Mouse (Mus musculus) ES-CJ7 (cell line): ENCODE measurements at regions not wholly inside any gene's neighbourhood (a gene's known extent, or its start where the extent isn't known, plus 50 kb on each side); places are given as distances from the start of the nearest gene placed in this dataset.

Source experiments
- DNase-seq: peaks from one replicate; pipeline ENCODE4 v3.0.0; 2011; ENCODE audit warnings: low read depth, low spot score

DNA sequence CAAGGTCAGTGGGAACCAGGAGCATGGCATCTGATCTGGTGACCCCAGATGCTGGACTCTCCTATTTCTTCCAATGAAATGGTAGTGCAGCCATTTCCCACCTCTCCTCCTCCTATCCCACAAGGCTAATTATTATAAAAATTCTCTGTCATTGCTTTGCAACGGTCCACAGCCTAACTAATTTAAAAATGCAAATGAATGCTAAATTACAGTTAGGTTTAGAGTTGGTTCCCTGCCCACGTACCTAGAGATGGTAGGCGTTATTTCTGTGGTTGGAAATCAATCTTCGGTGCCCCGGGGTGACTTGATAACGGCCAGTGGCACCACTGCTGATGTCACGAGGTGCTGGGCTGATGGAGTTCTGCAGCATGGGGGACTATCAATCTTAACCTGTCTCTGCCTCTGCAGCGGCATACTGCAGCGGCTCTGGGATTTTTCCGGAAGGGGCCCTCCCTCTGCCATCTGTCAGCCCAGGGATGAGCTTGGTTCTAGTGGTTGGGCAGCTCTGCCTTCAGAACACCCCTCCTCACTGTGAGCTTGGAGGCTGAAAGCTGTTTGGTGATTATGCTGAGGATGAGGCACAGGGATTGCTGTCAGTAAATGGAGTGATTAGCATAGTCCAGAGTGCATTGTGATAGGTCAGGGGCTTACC, 66.5 kb downstream of the Nmur2 start:
- no peak for DNase-seq

GRCm38 (mm10) chr11:55966580-55966979, 74.2 kb downstream of the Nmur2 start:
- DNase-seq = no peak

DNA sequence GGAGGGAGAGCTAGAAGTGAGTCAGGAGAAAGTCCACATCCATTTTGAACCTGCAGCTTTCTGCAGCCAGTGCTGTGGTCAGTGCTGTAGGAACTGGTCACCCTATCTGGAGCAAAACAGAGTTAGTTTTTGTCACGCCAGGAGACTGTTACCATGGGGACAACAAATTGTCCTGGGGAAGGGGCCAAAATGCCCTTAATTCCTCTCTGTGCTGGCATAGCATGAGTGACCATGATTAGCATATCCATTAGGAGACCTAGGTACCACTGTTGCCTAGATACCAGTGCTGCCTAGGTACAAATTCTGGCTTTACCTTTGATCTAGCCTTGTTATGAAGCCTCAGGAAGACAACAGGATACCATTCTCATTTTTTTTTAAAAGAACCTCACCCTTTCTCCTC, 82.4 kb downstream of the Nmur2 start:
- DNase-seq = peak; percentile 32

DNA sequence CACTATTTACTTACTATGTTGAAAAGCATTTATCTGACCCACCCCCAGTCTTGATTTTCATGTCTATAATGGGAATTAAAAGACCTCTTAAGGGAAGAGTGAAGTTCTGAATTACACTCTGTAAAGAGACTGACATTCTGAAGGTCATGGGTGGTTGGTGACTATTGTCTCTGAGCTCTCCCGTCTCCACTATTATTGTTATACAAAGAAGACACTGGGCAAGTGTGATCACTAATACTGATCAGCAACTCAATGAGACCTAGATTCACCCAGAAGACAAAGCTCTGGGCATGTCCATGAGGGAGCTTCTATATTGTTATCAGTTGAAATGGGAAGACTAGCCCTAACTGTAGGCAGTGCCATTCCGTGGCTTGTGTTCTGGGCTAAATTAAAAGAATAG, 83.5 kb downstream of the Nmur2 start:
- peak; percentile 89 for DNase-seq

GRCm38 (mm10) chr11:55953696-55954095, 87.1 kb downstream of the Nmur2 start:
- DNase-seq = peak; percentile 39

GRCm38 (mm10) chr11:55949596-55949995, 91.2 kb downstream of the Nmur2 start:
- peak; percentile 37 for DNase-seq

DNA sequence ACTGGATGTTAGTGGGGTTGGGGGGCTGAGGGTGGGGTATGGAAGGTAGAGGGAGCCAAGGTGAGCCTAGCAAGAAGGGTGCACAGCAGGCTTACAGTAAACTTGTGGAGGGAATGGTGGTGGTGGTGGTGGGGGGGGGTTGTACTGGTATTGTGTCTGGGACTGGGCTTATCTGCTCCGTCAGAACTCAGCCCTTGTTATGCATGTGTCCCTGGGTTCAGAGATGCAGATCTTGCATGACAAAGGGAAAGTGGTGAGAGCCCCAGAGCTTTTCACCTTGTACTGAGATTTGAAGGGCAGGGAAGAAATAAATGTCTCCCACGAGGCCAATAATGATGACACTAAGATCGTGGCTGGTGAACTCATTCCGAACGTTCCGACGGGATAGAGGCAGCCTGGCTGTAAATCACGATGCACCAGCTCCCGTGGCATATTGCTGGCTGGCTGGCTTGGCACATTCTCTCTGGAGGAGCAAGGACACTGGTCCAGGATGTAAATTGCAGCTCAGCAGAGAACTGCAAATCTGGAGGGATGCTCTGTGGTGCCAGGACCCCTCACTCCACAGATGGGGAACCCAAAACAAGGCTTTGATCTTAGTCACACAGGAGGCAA, 94.1 kb downstream of the Nmur2 start:
- peak; percentile 93 for DNase-seq

GRCm38 (mm10) chr11:55946028-55946427, 94.8 kb downstream of the Nmur2 start:
- no peak for DNase-seq

DNA sequence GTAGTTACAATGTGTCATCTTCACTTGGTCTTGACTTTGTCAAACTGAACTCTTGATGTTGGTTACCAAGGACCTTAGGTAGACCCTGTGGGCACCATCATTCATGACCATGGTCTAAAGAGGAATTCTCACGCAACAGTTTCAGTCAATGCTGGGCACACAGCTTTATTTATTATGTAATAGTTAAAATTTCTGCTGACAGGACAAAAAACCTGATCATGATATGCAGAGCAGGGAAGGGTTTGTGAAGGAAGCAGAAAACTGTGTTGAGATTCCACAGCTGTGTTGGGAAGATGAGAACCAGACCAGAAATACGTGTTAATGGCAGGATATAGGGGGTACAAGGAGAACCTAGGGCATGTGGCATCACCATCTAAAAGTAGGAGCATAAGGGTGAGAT, 100.8 kb downstream of the Nmur2 start:
- no peak for DNase-seq

- no peak for DNase-seq
Observed at GRCm38 (mm10) chr11:55926366-55926765, 114.4 kb downstream of the Nmur2 start.

- no peak for DNase-seq
Observed at GRCm38 (mm10) chr11:55919066-55919465, 121.7 kb downstream of the Nmur2 start.

- DNase-seq = no peak
Observed at GRCm38 (mm10) chr11:55918411-55918810, 122.4 kb downstream of the Nmur2 start.

DNA sequence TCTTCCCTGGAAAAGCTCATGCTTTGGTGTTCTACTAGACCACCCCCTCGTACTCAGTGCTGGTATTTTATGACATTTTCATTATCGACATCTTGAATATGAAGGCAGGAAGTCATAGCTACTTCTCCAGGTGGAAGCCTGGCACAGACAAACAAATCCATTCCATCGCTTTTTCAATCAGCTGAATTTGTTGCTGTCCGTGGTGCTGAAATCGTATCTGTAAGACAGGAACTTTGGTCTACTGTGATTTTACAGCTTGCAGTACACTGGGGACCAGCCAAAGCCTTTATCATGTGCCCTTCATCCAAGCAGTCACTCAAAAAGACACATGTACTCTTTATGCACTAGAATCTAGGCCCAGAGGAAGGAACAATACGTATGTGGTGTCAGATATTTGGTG, 143.3 kb downstream of the Nmur2 start:
- DNase-seq = peak; percentile 63

DNA sequence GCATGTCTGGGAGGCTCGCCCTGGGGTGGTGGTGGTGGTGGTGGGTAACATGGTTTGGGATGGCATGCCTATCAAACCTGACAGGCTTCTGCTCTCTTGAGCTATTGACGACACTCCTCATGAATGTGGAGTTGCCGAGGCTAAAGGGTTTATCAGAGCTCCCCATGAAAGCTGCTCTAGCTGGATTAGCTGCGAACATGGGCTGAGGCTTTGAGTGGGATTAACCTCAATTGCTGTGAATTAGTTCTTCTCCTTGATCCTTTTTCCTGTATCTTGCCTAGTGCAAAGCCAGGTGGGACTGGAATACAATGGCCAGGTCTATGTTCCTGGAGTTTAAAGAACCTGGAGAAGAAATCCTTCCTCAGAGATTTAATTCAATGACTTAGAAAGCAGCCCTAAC, 150.6 kb downstream of the Nmur2 start:
- no peak for DNase-seq

- DNase-seq = no peak
Observed at GRCm38 (mm10) chr11:55878631-55879030, 162.2 kb downstream of the Nmur2 start.

DNA sequence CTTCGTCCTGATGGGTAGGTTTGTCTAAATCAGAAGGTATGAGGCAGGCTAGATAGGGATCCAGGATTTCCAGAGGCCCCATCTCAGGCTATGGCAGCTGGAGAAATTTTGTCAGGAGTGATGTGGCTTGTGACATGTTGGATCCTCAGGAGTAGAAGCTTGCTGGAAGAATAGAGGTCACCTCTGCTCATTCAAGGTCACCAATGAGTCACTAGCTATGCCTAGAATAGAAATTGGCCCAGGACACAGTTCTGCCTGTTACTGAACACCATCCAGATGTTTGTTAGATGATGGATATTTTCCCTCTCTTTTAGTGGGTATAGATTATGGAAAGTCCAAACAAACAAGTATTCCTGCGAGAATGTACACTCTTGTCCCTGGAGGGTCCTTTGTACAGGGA, 173.7 kb downstream of the Nmur2 start:
- no peak for DNase-seq

DNA sequence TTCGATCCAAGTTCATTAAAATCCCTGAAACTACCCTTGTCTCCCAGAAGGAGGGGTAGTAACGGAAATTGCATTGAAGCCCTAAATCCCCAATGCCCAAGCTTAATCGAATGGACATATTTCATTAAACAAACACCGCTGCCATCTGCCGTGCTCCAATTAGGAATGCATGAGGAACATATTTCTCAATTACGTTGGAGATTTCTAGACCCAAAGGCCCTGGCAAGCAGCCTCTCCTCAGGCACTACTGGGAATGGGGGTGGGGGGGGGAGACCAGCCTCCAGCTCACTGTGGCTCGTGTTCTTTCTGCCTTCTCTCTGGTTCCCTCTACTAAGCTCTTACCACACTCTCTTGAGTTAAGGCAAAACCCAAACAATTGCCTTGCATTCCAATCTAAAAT, 181.6 kb downstream of the Nmur2 start:
- no peak for DNase-seq

GRCm38 (mm10) chr11:55820479-55820878, 212.5 kb upstream of the Glra1 start:
- peak; percentile 72 for DNase-seq

DNA sequence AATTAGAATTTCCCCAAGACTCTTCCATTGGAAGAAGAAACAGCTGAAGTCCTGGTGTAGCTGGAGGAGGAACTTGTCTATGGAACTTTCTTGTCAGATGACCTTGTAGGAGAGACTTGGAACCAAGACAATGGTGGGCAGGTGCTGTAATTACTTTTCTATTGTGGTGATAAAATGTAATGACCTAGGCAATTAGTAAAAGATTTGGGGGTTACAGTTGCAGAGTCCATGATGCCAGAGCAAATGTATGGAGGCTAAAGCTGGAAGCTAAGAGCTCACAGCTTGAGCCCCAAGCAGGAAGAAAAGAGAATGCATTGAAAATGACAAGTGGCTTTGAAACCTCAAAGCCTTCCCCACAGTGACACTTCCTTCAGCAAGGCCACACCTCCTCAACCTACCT, 208.6 kb upstream of the Glra1 start:
- peak; percentile 77 for DNase-seq

DNA sequence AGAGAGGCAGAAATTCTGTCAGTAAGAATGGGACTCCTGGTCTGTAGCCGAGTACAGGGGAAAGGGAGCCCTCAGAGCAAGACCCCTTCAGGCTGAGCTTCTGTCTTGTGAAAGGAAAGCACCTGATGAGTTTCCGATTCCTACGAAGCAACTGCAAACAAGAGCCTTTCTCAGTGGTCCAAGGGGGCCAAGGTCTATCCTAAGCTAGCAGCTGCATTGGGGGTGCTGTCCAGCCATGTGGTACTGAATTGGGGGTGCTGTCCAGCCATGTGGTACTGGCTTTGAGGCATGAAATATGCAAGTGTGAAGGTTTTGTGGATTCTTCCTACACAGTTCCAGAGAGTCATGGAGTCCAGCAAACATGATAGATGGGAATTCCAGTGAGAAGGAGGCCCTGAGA, 202.7 kb upstream of the Glra1 start:
- peak; percentile 41 for DNase-seq

DNA sequence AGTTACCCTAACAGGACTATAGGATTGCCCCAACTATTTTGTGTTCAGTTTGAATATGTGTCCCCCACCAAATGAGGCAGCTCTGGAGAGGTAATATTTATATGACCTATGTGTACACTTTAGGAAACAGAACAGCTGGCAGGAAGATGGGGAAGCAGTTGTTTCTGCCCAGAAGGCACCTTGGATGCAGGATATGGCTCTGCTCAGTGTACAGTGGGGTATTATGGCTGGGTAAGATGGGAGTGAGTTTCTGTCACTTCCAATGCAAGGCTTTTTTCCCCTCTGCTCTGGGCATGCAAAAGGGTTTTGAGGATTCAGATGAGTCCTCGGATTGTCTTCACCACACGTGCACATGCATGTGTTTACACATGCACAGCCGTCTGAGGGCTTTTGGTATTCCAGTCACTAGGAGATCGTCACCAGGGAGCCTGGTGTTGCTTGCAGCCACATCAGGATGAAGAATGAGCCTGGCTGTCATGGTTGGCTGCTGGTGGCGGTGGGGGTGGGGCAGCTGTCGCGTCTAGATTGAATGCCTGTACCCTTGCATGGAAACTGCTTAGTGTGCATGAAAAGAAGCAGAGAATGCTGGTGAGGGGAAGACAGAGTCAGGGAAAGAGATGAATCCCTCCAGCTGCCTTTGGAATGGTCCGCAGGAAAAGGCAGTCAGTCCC, 183.3 kb upstream of the Glra1 start:
- no peak for DNase-seq

GRCm38 (mm10) chr11:55789638-55790037, 181.6 kb upstream of the Glra1 start:
- peak; percentile 45 for DNase-seq

- no peak for DNase-seq
Observed at GRCm38 (mm10) chr11:55781044-55781443, 173.0 kb upstream of the Glra1 start.
